Mouse (Mus musculus) MEL (cell line): ENCODE data around the gene Lrch4.

Source experiments
- CTCF ChIP-seq, 3 experiments: IDR thresholded peaks in 2 of 3; conservative IDR thresholded peaks in 1 of 3; 2 replicates each; pipeline ENCODE4 v1.5.1; 2011 to 2012; ENCODE audit warnings: low read length in 3 of 3, low read depth in 2 of 3, mild to moderate bottlenecking in 2 of 3, improper control_type of control experiment in 1 of 3, inconsistent platforms in 1 of 3, mixed read lengths in 1 of 3, moderate library complexity in 1 of 3; ENCODE audit not compliant: control insufficient read depth in 1 of 3, insufficient read depth in 1 of 3, poor library complexity in 1 of 3, severe bottlenecking in 1 of 3
- HCFC1 ChIP-seq: IDR thresholded peaks from 2 replicates; pipeline ENCODE4 v1.6.1; 2012; ENCODE audit warnings: low read depth, mild to moderate bottlenecking, inconsistent platforms, low read length, improper control_type of control experiment, moderate library complexity
- MAFK ChIP-seq: IDR thresholded peaks from 2 replicates; pipeline ENCODE4 v1.6.1; 2011; ENCODE audit warnings: low read depth, mild to moderate bottlenecking, low read length, improper control_type of control experiment, borderline replicate concordance
- NRF1 ChIP-seq: IDR thresholded peaks from 2 replicates; pipeline ENCODE4 v1.6.1; 2014; ENCODE audit warnings: low read depth, mild to moderate bottlenecking, inconsistent platforms, low read length, improper control_type of control experiment, moderate library complexity; ENCODE audit not compliant: poor library complexity, insufficient read depth, severe bottlenecking
- POLR2A ChIP-seq, 2 experiments: IDR thresholded peaks; 2 replicates each; pipeline ENCODE4 v1.6.1; 2011 to 2012; ENCODE audit warnings: low read length in 2 of 2, mild to moderate bottlenecking in 2 of 2, control low read depth in 1 of 2, improper control_type of control experiment in 1 of 2, low read depth in 1 of 2, moderate library complexity in 1 of 2; ENCODE audit not compliant: control insufficient read depth in 1 of 2, insufficient read depth in 1 of 2, poor library complexity in 1 of 2
- SIN3A ChIP-seq: IDR thresholded peaks from 2 replicates; pipeline ENCODE4 v1.6.1; 2012; ENCODE audit warnings: low read length, improper control_type of control experiment, inconsistent platforms

GRCm38 (mm10) chr5:137670240-137670639, 41.3 kb downstream of the Lrch4 start:
- TF ChIP-seq MAFK (no peak), HCFC1 (no peak), SIN3A (no peak), POLR2A (IDR thresholded peaks at IDR 0.05; ENCODE audit: control insufficient read depth in 1 of 2, insufficient read depth in 1 of 2, low read depth in 1 of 2, low read length in 2 of 2, poor library complexity in 1 of 2) (no peak), CTCF (IDR thresholded peaks at IDR 0.05 in 2 of 3, conservative IDR thresholded peaks at IDR 0.05 in 1 of 3; ENCODE audit: control insufficient read depth in 1 of 3, insufficient read depth in 1 of 3, low read depth in 2 of 3, low read length in 3 of 3, poor library complexity in 1 of 3, severe bottlenecking in 1 of 3) (peak; percentile 36 to 51 (median 46)), NRF1 (no peak)
